Mouse (Mus musculus) telencephalon, adult 2 months (tissue): ENCODE results near the gene Lrrc39.
"Not testable (repeated sequence)": the region's sequence is repeated elsewhere in the genome, so short reads cannot be mapped to it uniquely, and the experiment has no call there.

Experiments
- DNase-seq: peaks from one replicate; pipeline ENCODE4 v3.0.0-alpha.2; 2011; ENCODE audit warnings: low read depth, low spot score

Lrrc39 gene

GRCm38 (mm10) chr3:116562408-116563094 is at the start of gene Lrrc39:
Gene Lrrc39 (plus strand): TSS chr3:116562973.
- no peak for DNase-seq

GRCm38 (mm10) chr3:116520141-116520761 is 42.5 kb upstream of the Lrrc39 start:
- no peak for DNase-seq

- no peak for DNase-seq
Measured at GRCm38 (mm10) chr3:116529741-116530140, 33.0 kb upstream of the Lrrc39 start.

GRCm38 (mm10) chr3:116530826-116531225 is 31.9 kb upstream of the Lrrc39 start:
- no peak for DNase-seq

- DNase-seq, result peak; percentile 53
Measured at GRCm38 (mm10) chr3:116536428-116537199, 26.2 kb upstream of the Lrrc39 start.

GRCm38 (mm10) chr3:116537200-116537573 is 25.6 kb upstream of the Lrrc39 start:
- no peak for DNase-seq

GRCm38 (mm10) chr3:116542070-116542469 is 20.7 kb upstream of the Lrrc39 start:
- DNase-seq, result no peak

GRCm38 (mm10) chr3:116542532-116542931 is 20.2 kb upstream of the Lrrc39 start:
- DNase-seq, result no peak

GRCm38 (mm10) chr3:116547430-116547829 is 15.3 kb upstream of the Lrrc39 start:
- no peak for DNase-seq

GRCm38 (mm10) chr3:116551362-116551761 is 11.4 kb upstream of the Lrrc39 start:
- DNase-seq, result peak; percentile 28

GRCm38 (mm10) chr3:116561315-116561714 is 1.5 kb upstream of the Lrrc39 start:
- not testable (repeated sequence) for DNase-seq

GRCm38 (mm10) chr3:116563095-116563492 is 321 bp downstream of the Lrrc39 start:
- no peak for DNase-seq

GRCm38 (mm10) chr3:116570628-116571027 is 7.9 kb downstream of the Lrrc39 start:
- DNase-seq, result no peak

GRCm38 (mm10) chr3:116577286-116577685 is 14.5 kb downstream of the Lrrc39 start:
- DNase-seq, result no peak

GRCm38 (mm10) chr3:116582201-116582600 is 19.4 kb downstream of the Lrrc39 start:
- DNase-seq, result peak; percentile 62

- no peak for DNase-seq
Measured at GRCm38 (mm10) chr3:116594076-116594727, 31.4 kb downstream of the Lrrc39 start.

- peak; percentile 97 for DNase-seq
Measured at GRCm38 (mm10) chr3:116594728-116595602, 32.2 kb downstream of the Lrrc39 start, which contains the start of gene Sass6. Gene Sass6 (plus strand): TSS chr3:116594982.

GRCm38 (mm10) chr3:116595603-116595991 is 32.8 kb downstream of the Lrrc39 start:
- no peak for DNase-seq

GRCm38 (mm10) chr3:116599705-116600104 is 36.9 kb downstream of the Lrrc39 start:
- no peak for DNase-seq

- DNase-seq, result no peak
Measured at GRCm38 (mm10) chr3:116601005-116601404, 38.2 kb downstream of the Lrrc39 start.

GRCm38 (mm10) chr3:116601781-116602180 is 39.0 kb downstream of the Lrrc39 start:
- DNase-seq, result no peak
